Mouse (Mus musculus) MEL (cell line): ENCODE measurements around the gene Ankrd33b. TPM values are rescaled to one million over a fixed set of nuclear protein-coding genes. Genes with fewer than 3 reads are reported as not detected.

Experiments used
- DNase-seq: peaks from one replicate; pipeline ENCODE4 v3.0.0; 2011; ENCODE audit warnings: low read depth, low spot score
- H3K27ac ChIP-seq: 2 replicates; pipeline ENCODE4 v1.5.1; 2012; ENCODE audit warnings: low read depth, mild to moderate bottlenecking, control low read depth, low read length, moderate library complexity; ENCODE audit not compliant: control insufficient read depth
- H3K27me3 ChIP-seq, 2 experiments: fragments of 150-350 bp in 1 of 2; sonication (generic) in 1 of 2; 2 replicates each; pipeline ENCODE4 v1.6.1; 2012; ENCODE audit warnings: low read length in 2 of 2, mild to moderate bottlenecking in 2 of 2, improper control_type of control experiment in 1 of 2, moderate library complexity in 1 of 2; ENCODE audit not compliant: insufficient read depth in 2 of 2, control insufficient read depth in 1 of 2
- H3K36me3 ChIP-seq, 2 experiments: 2 replicates each; pipeline ENCODE4 v1.6.1; 2012 to 2014; ENCODE audit warnings: low read length in 2 of 2, improper control_type of control experiment in 1 of 2, inconsistent platforms in 1 of 2, mild to moderate bottlenecking in 1 of 2; ENCODE audit not compliant: insufficient read depth in 2 of 2, control insufficient read depth in 1 of 2
- H3K4me1 ChIP-seq, 2 experiments: fragments of 150-350 bp in 1 of 2; sonication (generic) in 1 of 2; 2 replicates each; pipeline ENCODE4 v1.6.1; 2012; ENCODE audit warnings: low read length in 2 of 2, improper control_type of control experiment in 1 of 2, mild to moderate bottlenecking in 1 of 2; ENCODE audit not compliant: insufficient read depth in 2 of 2, control insufficient read depth in 1 of 2
- H3K4me3 ChIP-seq, 2 experiments: fragments of 150-350 bp in 1 of 2; sonication (generic) in 1 of 2; 2 replicates each; pipeline ENCODE4 v1.5.1; 2012; ENCODE audit warnings: low read depth in 2 of 2, low read length in 2 of 2, mild to moderate bottlenecking in 2 of 2, moderate library complexity in 2 of 2, control low read depth in 1 of 2, improper control_type of control experiment in 1 of 2; ENCODE audit not compliant: control insufficient read depth in 1 of 2, insufficient read depth in 1 of 2
- H3K79me2 ChIP-seq: 2 replicates; pipeline ENCODE4 v1.6.1; 2012; ENCODE audit warnings: mild to moderate bottlenecking, low read length, moderate library complexity; ENCODE audit not compliant: control insufficient read depth, poor library complexity, insufficient read depth
- H3K9ac ChIP-seq: 2 replicates; pipeline ENCODE4 v1.6.1; 2012; ENCODE audit warnings: low read depth, mild to moderate bottlenecking, control low read depth, low read length, moderate library complexity; ENCODE audit not compliant: control insufficient read depth, poor library complexity, severe bottlenecking
- H3K9me3 ChIP-seq: fragments of 150-350 bp; sonication (generic); replicated peaks from 2 replicates; pipeline ENCODE4 v1.6.1; 2012; ENCODE audit warnings: mild to moderate bottlenecking, low read length, improper control_type of control experiment, moderate library complexity; ENCODE audit not compliant: insufficient read depth
- BHLHE40 ChIP-seq: IDR thresholded peaks from 2 replicates; pipeline ENCODE4 v1.6.1; 2012; ENCODE audit warnings: low read depth, mild to moderate bottlenecking, inconsistent platforms, low read length, improper control_type of control experiment, borderline replicate concordance
- CHD2 ChIP-seq: IDR thresholded peaks from 2 replicates; pipeline ENCODE4 v1.6.1; 2011; ENCODE audit warnings: low read length, improper control_type of control experiment
- EP300 ChIP-seq, 2 experiments: IDR thresholded peaks; 2 replicates each; pipeline ENCODE4 v1.6.1; 2011; ENCODE audit warnings: improper control_type of control experiment in 2 of 2, low read length in 2 of 2, low read depth in 1 of 2, mild to moderate bottlenecking in 1 of 2
- ETS1 ChIP-seq: IDR thresholded peaks from 2 replicates; pipeline ENCODE4 v1.6.1; 2012; ENCODE audit warnings: low read depth, mild to moderate bottlenecking, inconsistent platforms, low read length, improper control_type of control experiment, moderate library complexity
- KAT2A ChIP-seq: conservative IDR thresholded peaks from 2 replicates; pipeline ENCODE4 v1.6.1; 2012; ENCODE audit warnings: low read depth, low read length, improper control_type of control experiment, inconsistent platforms
- MAFK ChIP-seq: IDR thresholded peaks from 2 replicates; pipeline ENCODE4 v1.6.1; 2011; ENCODE audit warnings: low read depth, mild to moderate bottlenecking, low read length, improper control_type of control experiment, borderline replicate concordance
- MAX ChIP-seq: IDR thresholded peaks from 2 replicates; pipeline ENCODE4 v1.6.1; 2011; ENCODE audit warnings: low read length, improper control_type of control experiment
- MEF2A ChIP-seq: IDR thresholded peaks from 2 replicates; pipeline ENCODE4 v1.6.1; 2014; ENCODE audit warnings: low read depth, mild to moderate bottlenecking, inconsistent platforms, low read length, improper control_type of control experiment; ENCODE audit not compliant: poor library complexity, insufficient replicate concordance, severe bottlenecking; ENCODE audit errors: extremely low read depth
- MXI1 ChIP-seq: IDR thresholded peaks from 2 replicates; pipeline ENCODE4 v1.6.1; 2011; ENCODE audit warnings: mild to moderate bottlenecking, low read depth, low read length, improper control_type of control experiment
- MYC ChIP-seq: IDR thresholded peaks from 2 replicates; pipeline ENCODE4 v1.6.1; 2011; ENCODE audit warnings: low read depth, mild to moderate bottlenecking, low read length, improper control_type of control experiment, moderate library complexity
- NRF1 ChIP-seq: IDR thresholded peaks from 2 replicates; pipeline ENCODE4 v1.6.1; 2014; ENCODE audit warnings: low read depth, mild to moderate bottlenecking, inconsistent platforms, low read length, improper control_type of control experiment, moderate library complexity; ENCODE audit not compliant: poor library complexity, insufficient read depth, severe bottlenecking
- POLR2A ChIP-seq, 2 experiments: IDR thresholded peaks; 2 replicates each; pipeline ENCODE4 v1.6.1; 2011 to 2012; ENCODE audit warnings: low read length in 2 of 2, mild to moderate bottlenecking in 2 of 2, control low read depth in 1 of 2, improper control_type of control experiment in 1 of 2, low read depth in 1 of 2, moderate library complexity in 1 of 2; ENCODE audit not compliant: control insufficient read depth in 1 of 2, insufficient read depth in 1 of 2, poor library complexity in 1 of 2
- SIN3A ChIP-seq: IDR thresholded peaks from 2 replicates; pipeline ENCODE4 v1.6.1; 2012; ENCODE audit warnings: low read length, improper control_type of control experiment, inconsistent platforms
- TBP ChIP-seq: IDR thresholded peaks from 2 replicates; pipeline ENCODE4 v1.8.0; 2011; ENCODE audit warnings: low read depth, low read length, improper control_type of control experiment
- UBTF ChIP-seq: IDR thresholded peaks from 2 replicates; pipeline ENCODE4 v1.6.1; 2012; ENCODE audit warnings: low read depth, mild to moderate bottlenecking, inconsistent platforms, low read length, improper control_type of control experiment, moderate library complexity, borderline replicate concordance; ENCODE audit not compliant: insufficient read depth
- USF2 ChIP-seq, 2 experiments: IDR thresholded peaks; 2 replicates each; pipeline ENCODE4 v1.6.1; 2011 to 2012; ENCODE audit warnings: improper control_type of control experiment in 2 of 2, low read length in 2 of 2, borderline replicate concordance in 1 of 2, inconsistent platforms in 1 of 2, low read depth in 1 of 2, mild to moderate bottlenecking in 1 of 2; ENCODE audit not compliant: insufficient read depth in 1 of 2
- ZC3H11A ChIP-seq: IDR thresholded peaks from 2 replicates; pipeline ENCODE4 v1.6.1; 2012; ENCODE audit warnings: low read depth, mild to moderate bottlenecking, inconsistent platforms, low read length, improper control_type of control experiment
- ZNF384 ChIP-seq: IDR thresholded peaks from 2 replicates; pipeline ENCODE4 v1.6.1; 2012; ENCODE audit warnings: low read depth, mild to moderate bottlenecking, inconsistent platforms, low read length, improper control_type of control experiment
- polyA plus RNA-seq, 2 experiments: library from polyadenylated mRNA; stranded (reverse) in 1 of 2; unstranded in 1 of 2; fragments of >175 nt in 1 of 2; fragments of >200 nt in 1 of 2; gene quantifications; 2 replicates each; pipeline versions ENCODE4 v1.2.1 to v1.2.4; 2012; ENCODE audit warnings: low replicate concordance in 2 of 2, low read depth in 1 of 2; ENCODE audit not compliant: insufficient read length in 2 of 2, insufficient read depth in 1 of 2, missing spikeins in 1 of 2
- total RNA-seq: library from RNA; depleted of rRNA; stranded (reverse); fragments of 300-350 nt; gene quantifications from 2 replicates; pipeline ENCODE4 v1.2.3, GENCODE M21; 2012

Ankrd33b gene
- total and polyA plus RNA-seq, 3 experiments, result 11.1 to 16.1 TPM; not detected in 1

- no peak overlapping the region for H3K4me3 ChIP-seq
- no peaks in the 10 kb centered on the region for H3K4me1 ChIP-seq
- H3K36me3 ChIP-seq, result peaks cover 0 to 2% of the 10 kb centered on the region in 2 experiments; a peak in 1 of 4 replicates
- no peaks in the 10 kb centered on the region for H3K79me2 ChIP-seq
- TF ChIP-seq MAFK (no peak), EP300 (IDR thresholded peaks at IDR 0.05; ENCODE audit: low read depth in 1 of 2, low read length in 2 of 2) (0 out of 4 replicates have a peak, but pooled peaks of 1 of the 2 experiments have one; percentile 7)
- no peak overlapping the region for H3K27ac ChIP-seq
- H3K9ac ChIP-seq, result no peak overlapping the region
- DNase-seq, result no peak
- no peaks in the 10 kb centered on the region for H3K9me3 ChIP-seq
- no peaks in the 10 kb centered on the region for H3K27me3 ChIP-seq
Observed at GRCm38 (mm10) chr15:31252590-31253311, 114.8 kb downstream of the Ankrd33b start.

DNA sequence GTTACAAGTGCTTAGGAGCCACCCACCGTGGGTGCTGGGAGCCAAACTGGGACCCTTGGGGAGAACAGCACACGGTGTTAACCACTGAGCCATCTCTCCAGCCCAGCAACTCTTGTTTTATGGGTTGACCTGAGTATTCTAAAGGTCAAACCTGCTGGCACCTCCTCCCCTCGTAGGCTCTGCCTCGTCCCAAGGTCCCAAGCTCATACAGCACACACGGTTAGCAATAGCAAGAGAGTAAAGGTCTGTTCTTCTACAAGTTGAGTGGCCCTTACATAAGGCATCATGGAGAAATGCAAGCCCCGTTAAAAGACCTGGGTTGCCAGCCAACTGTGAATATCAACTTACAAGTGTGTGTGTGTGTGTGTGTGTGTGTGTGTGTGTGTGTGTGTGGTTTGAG lies 116.3 kb downstream of the Ankrd33b start:
- H3K4me3 ChIP-seq, result no peak overlapping the region
- no peaks in the 10 kb centered on the region for H3K27me3 ChIP-seq
- TF ChIP-seq UBTF (no peak), BHLHE40 (no peak), MAX (no peak), EP300 (IDR thresholded peaks at IDR 0.05; ENCODE audit: low read depth in 1 of 2, low read length in 2 of 2) (no peak), ETS1 (no peak), MXI1 (no peak), TBP (no peak), MYC (no peak), SIN3A (no peak), MEF2A (no peak), CHD2 (no peak), ZNF384 (no peak), MAFK (no peak), KAT2A (no peak), USF2 (IDR thresholded peaks at IDR 0.05; ENCODE audit: borderline replicate concordance in 1 of 2, insufficient read depth in 1 of 2, low read depth in 1 of 2, low read length in 2 of 2) (no peak), POLR2A (IDR thresholded peaks at IDR 0.05; ENCODE audit: control insufficient read depth in 1 of 2, insufficient read depth in 1 of 2, low read depth in 1 of 2, low read length in 2 of 2, poor library complexity in 1 of 2) (no peak), NRF1 (no peak), ZC3H11A (no peak)
- no peaks in the 10 kb centered on the region for H3K79me2 ChIP-seq
- no peaks in the 10 kb centered on the region for H3K4me1 ChIP-seq
- no peak for DNase-seq
- peaks cover 0 to 2% of the 10 kb centered on the region in 2 experiments; a peak in 1 of 4 replicates for H3K36me3 ChIP-seq
- no peak overlapping the region for H3K27ac ChIP-seq
- H3K9ac ChIP-seq, result no peak overlapping the region
- H3K9me3 ChIP-seq, result no peaks in the 10 kb centered on the region
